Mouse (Mus musculus): ENCODE measurements around the gene BC049352. TPM values are rescaled to one million over a fixed set of nuclear protein-coding genes. Genes with fewer than 3 reads are reported as not detected.
A peak's percentile ranks its signal among the peaks of the same experiment; 100 is the strongest.

Gene BC049352
- total RNA-seq, 1 experiment from 2014 or later = not detected

GRCm38 (mm10) chr9:45299231-45300006 is 117.6 kb downstream of the BC049352 start:
- peak; percentile 30 for DNase-seq

Small RNA genes lying within 50 kb of the gene (microRNA-seq; reads per million reads assigned to microRNA genes)
- 0 reads per million in 2 experiments for gene Mir7086

Other genes with a start within 250 kb of the BC049352 start
- 71.9 and 105 TPM in 2 replicates for gene Ube4a, start 216.4 kb upstream of the BC049352 start, total RNA-seq (2021)
- gene Cd3g, start 201.6 kb upstream of the BC049352 start, total RNA-seq (2021) = 0.52 TPM in 1 of 2 replicates, not detected in the other
- not detected in 2 replicates for gene Cd3d, start 200.2 kb upstream of the BC049352 start, total RNA-seq (2021)
- gene Cd3e, start 172.4 kb upstream of the BC049352 start, total RNA-seq (2021) = 0.46 TPM in 1 of 2 replicates, not detected in the other
- 5.7 and 7.4 TPM in 2 replicates for gene Mpzl2, start 142.2 kb upstream of the BC049352 start, total RNA-seq (2021)
- 6.0 and 6.8 TPM in 2 replicates for gene Mpzl3, start 126.8 kb upstream of the BC049352 start, total RNA-seq (2021)
- gene Jaml, start 102.8 kb upstream of the BC049352 start, total RNA-seq (2021) = 1.1 and 2.6 TPM in 2 replicates
- gene Scn2b, start 64.2 kb upstream of the BC049352 start, total RNA-seq (2021) = 9.4 and 11.0 TPM in 2 replicates
- 0.24 and 0.49 TPM in 2 replicates for gene Scn4b, start 43.6 kb upstream of the BC049352 start, total RNA-seq (2021)
- gene Tmprss4, start 22.1 kb downstream of the BC049352 start, total RNA-seq (2021) = not detected in 2 replicates
- gene Il10ra, start 87.1 kb downstream of the BC049352 start, total RNA-seq (2021) = 1.6 and 1.9 TPM in 2 replicates
- 0.12 TPM in 1 of 2 replicates, not detected in the other for gene Tmprss13, start 137.1 kb downstream of the BC049352 start, total RNA-seq (2021)
- 153 and 178 TPM in 2 replicates for gene Fxyd6, start 188.2 kb downstream of the BC049352 start, total RNA-seq (2021)
- 2.9 and 3.4 TPM in 2 replicates for gene Fxyd2, start 217.7 kb downstream of the BC049352 start, total RNA-seq (2021)
- gene Dscaml1, start 244.6 kb downstream of the BC049352 start, total RNA-seq (2021) = 0.62 and 1.5 TPM in 2 replicates